Mouse (Mus musculus) embryonic facial prominence, embryonic 14.5 days (tissue): ENCODE measurements around the gene Etl4. TPM values are rescaled to one million over a fixed set of nuclear protein-coding genes. Genes with fewer than 3 reads are reported as not detected.
A peak's percentile ranks its signal among the peaks of the same experiment; 100 is the strongest.

Experiments used
- ATAC-seq: fragments of 200-750 bp; cut with Nextera tagmentation; 2 replicates; pipeline ENCODE4 v1.8.0; 2017; ENCODE audit warnings: low read depth, moderate number of reproducible peaks, moderate TSS enrichment
- DNase-seq: peaks from one replicate; pipeline ENCODE4 v3.0.0-alpha.2; 2015; ENCODE audit warnings: low spot score
- H3K27ac ChIP-seq: fragments of 300-500 bp; sonication (generic); replicated peaks from 2 replicates; pipeline ENCODE4 v1.5.1; 2014; ENCODE audit warnings: low read depth, mild to moderate bottlenecking, low read length, moderate library complexity
- H3K27me3 ChIP-seq: fragments of 300-500 bp; sonication (generic); replicated peaks from 2 replicates; pipeline ENCODE4 v1.6.1; 2014; ENCODE audit warnings: low read length; ENCODE audit not compliant: control insufficient read depth, insufficient read depth
- H3K36me3 ChIP-seq: fragments of 300-500 bp; sonication (generic); 2 replicates; pipeline ENCODE4 v1.6.1; 2014; ENCODE audit warnings: low read length, mixed read lengths; ENCODE audit not compliant: control insufficient read depth, insufficient read depth
- H3K4me1 ChIP-seq: fragments of 300-500 bp; sonication (generic); 2 replicates; pipeline ENCODE4 v1.6.1; 2014; ENCODE audit warnings: antibody characterized with exemption, low read length; ENCODE audit not compliant: control insufficient read depth, insufficient read depth
- H3K4me2 ChIP-seq: fragments of 300-500 bp; sonication (generic); 2 replicates; pipeline ENCODE4 v1.6.1; 2014; ENCODE audit warnings: low read depth, mild to moderate bottlenecking, low read length, moderate library complexity, mixed read lengths
- H3K4me3 ChIP-seq: fragments of 300-500 bp; sonication (generic); 2 replicates; pipeline ENCODE4 v1.5.1; 2014; ENCODE audit warnings: low read depth, mild to moderate bottlenecking, low read length
- H3K9ac ChIP-seq: fragments of 300-500 bp; sonication (generic); 2 replicates; pipeline ENCODE4 v1.6.1; 2014; ENCODE audit warnings: low read depth, mild to moderate bottlenecking, low read length, moderate library complexity, mixed read lengths
- H3K9me3 ChIP-seq: fragments of 300-500 bp; sonication (generic); 2 replicates; pipeline ENCODE4 v1.6.1; 2016; ENCODE audit warnings: low read length; ENCODE audit not compliant: control insufficient read depth
- WGBS: fragments of 180-500 bp; shearing (Covaris S2); extraction: QIAGEN DNeasy Blood & Tissue Kit; methylation state at CpG from one replicate; pipeline ENCODE4 v1.1.7; 2014; 5-methylcytosine and 5-hydroxymethylcytosine counted together
- polyA plus RNA-seq: library from polyadenylated mRNA; unstranded; fragments of >200 nt; fragmentation: Nextera tagmentation; extraction: Ambion mirVana; gene quantifications from 2 replicates; pipeline ENCODE4 v1.2.1, GENCODE M21; 2014

Etl4 gene
- polyA plus RNA-seq, 1 experiment from 2014 or later = 39.2 TPM

DNA sequence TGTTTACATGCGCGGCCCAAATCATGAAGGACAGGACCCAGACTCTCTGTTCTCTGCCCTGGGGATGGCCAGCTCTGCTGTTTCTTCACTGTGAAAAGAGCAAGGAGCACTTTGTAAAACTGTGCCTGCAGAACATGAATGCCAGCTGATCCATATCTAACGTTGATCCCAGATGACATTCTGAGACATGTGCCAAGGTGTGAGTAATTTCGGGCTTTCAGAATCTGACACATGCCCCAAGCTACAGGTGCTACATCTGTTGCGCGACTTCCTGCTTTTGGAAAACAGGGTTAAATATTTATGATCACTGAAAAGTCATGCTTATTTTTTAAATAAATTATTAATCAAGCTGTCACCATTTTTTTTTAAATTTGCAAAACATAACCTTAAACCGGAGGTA lies 801.0 kb downstream of the Etl4 start:
- no peak overlapping the region for H3K27ac ChIP-seq
- ATAC-seq (no peak), DNase-seq (no peak)
- H3K9ac ChIP-seq = no peak overlapping the region
- H3K4me3 ChIP-seq = no peak overlapping the region
- H3K9me3 ChIP-seq = no peaks in the 10 kb centered on the region
- H3K4me2 ChIP-seq = no peak overlapping the region
- H3K27me3 ChIP-seq = no peaks in the 10 kb centered on the region
- 0 out of 2 replicates have a peak, but pooled peaks cover 4% of the 10 kb centered on the region for H3K36me3 ChIP-seq
- 83% methylated on average over 7 of the region's 7 CpGs for WGBS
- no peaks in the 10 kb centered on the region for H3K4me1 ChIP-seq

- Histone ChIP-seq H3K27ac (no peak overlapping the region), H3K4me1 (no peaks in the 10 kb centered on the region), H3K36me3 (0 out of 2 replicates have a peak, but pooled peaks cover 4% of the 10 kb centered on the region), H3K9ac (no peak overlapping the region), H3K9me3 (no peaks in the 10 kb centered on the region), H3K4me3 (no peak overlapping the region), H3K4me2 (no peak overlapping the region), H3K27me3 (no peaks in the 10 kb centered on the region)
- whole genome bisulfite sequencing = 81% methylated on average over 2 of the region's 2 CpGs
- no peak for DNase-seq
- ATAC-seq = no peak
Measured at GRCm38 (mm10) chr2:20711024-20711423, 801.4 kb downstream of the Etl4 start.

- no peak; the same call in 1 of the 2 replicates for ATAC-seq
- 81% methylated on average over 4 of the region's 4 CpGs for WGBS
- Histone ChIP-seq H3K9ac (no peak overlapping the region), H3K4me2 (no peak overlapping the region), H3K27me3 (no peaks in the 10 kb centered on the region), H3K4me3 (no peak overlapping the region), H3K27ac (no peak overlapping the region), H3K36me3 (no peaks in the 10 kb centered on the region), H3K4me1 (peaks cover 20% of the 10 kb centered on the region), H3K9me3 (no peaks in the 10 kb centered on the region)
- peak; percentile 54 for DNase-seq
Measured at GRCm38 (mm10) chr2:20719105-20719504, 809.5 kb downstream of the Etl4 start.

- Histone ChIP-seq H3K27me3 (no peaks in the 10 kb centered on the region), H3K4me1 (peaks cover 20% of the 10 kb centered on the region), H3K27ac (no peak overlapping the region), H3K36me3 (no peaks in the 10 kb centered on the region), H3K4me3 (no peak overlapping the region), H3K9ac (no peak overlapping the region), H3K9me3 (no peaks in the 10 kb centered on the region), H3K4me2 (no peak overlapping the region)
- DNase-seq = no peak
- 79% methylated on average over 3 of the region's 3 CpGs for WGBS
- no peak for ATAC-seq
Measured at GRCm38 (mm10) chr2:20721098-20721497, 811.5 kb downstream of the Etl4 start.

DNA sequence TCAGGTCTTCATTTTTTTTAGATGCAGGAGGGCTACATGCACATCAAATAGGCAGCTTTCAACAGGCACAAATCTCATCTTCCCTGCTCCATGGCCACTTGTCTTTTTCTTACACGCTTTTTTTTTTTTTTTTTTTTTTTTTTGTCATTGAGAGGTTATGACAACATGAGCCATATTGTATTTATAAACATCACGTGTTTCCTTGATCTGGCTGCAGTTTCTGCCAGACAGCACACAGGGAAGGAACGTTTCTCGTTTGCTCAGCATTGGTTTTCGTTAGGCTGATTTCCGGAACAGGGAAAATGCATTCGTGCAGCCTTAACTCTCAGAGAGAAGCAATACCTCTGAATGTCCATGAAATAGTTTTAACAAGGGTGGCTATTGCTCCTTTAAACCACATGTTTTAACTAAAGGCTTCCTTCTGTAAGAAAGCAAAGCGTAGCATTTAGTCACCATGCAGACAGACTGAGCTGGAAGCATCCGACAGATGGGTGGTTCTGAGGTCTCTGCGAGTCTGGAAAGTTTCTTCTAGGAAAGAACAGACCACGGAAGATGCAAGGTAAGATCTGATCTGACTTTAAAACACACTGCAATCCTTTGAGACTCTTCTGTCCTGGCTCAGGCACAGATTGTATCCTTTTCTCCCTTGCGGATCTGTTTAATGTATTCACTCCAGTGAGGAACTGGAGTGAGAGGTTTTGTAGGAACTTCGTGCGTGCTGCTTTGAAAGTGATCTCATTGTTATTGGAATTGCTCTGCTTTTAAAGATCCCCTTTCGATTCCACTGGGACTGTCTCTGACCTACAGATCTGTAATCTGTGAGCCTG lies 812.8 kb downstream of the Etl4 start:
- H3K27me3 ChIP-seq = no peaks in the 10 kb centered on the region
- peak overlapping the region; percentile 75 for H3K27ac ChIP-seq
- H3K4me3 ChIP-seq = peak overlapping the region; percentile 30
- 10% methylated on average over 15 of the region's 15 CpGs for WGBS
- H3K4me2 ChIP-seq = peak overlapping the region; percentile 55
- peaks cover 20% of the 10 kb centered on the region for H3K4me1 ChIP-seq
- no peaks in the 10 kb centered on the region for H3K9me3 ChIP-seq
- peak overlapping the region; percentile 43 for H3K9ac ChIP-seq
- H3K36me3 ChIP-seq = no peaks in the 10 kb centered on the region
- DNase-seq = peak; percentile 74
- peak; percentile 51; the same call in 1 of the 2 replicates for ATAC-seq

DNA sequence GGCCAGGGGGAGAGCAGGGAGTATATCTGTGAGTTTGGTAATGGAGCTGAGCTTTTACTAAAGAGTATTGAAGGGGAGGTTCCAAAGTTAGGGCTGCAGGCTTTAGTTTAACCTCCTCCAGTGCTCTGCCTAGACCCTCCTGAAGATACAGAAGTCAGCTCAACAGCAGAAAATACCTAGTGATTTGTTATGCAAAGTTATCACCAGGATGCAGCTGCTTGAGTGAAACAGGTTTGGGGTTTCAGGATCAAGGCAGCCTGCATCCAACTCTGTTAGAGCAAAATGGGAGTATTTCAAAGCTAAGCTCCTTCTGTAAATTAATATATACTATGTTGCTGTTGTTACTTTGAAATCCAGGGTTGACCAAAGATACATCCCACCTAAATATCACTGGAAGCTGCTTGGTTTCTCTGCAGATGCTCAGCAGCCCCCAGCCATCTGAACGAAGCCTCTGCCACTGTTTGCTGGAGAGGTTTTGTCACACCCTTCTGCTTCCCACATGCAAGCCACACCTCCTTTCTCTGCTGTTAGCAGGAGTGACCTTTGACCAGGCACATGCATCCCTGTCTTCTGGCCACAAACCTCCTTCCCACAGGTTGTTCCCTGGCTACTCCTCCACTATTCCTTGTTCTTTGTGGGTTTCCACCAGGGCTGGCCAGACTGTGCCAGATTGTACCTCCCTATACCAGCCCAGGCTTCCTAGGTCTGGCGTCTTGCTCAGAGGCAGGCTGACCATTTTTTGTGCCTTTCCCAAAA lies 814.6 kb downstream of the Etl4 start:
- Histone ChIP-seq H3K4me1 (peaks cover 20% of the 10 kb centered on the region), H3K27ac (no peak overlapping the region), H3K9ac (no peak overlapping the region), H3K9me3 (no peaks in the 10 kb centered on the region), H3K36me3 (no peaks in the 10 kb centered on the region), H3K4me3 (no peak overlapping the region), H3K4me2 (peak overlapping the region; percentile 55; the same call in 1 of the 2 replicates), H3K27me3 (no peaks in the 10 kb centered on the region)
- WGBS = 29% methylated on average over 2 of the region's 2 CpGs
- no peak for DNase-seq
- ATAC-seq = no peak

DNA sequence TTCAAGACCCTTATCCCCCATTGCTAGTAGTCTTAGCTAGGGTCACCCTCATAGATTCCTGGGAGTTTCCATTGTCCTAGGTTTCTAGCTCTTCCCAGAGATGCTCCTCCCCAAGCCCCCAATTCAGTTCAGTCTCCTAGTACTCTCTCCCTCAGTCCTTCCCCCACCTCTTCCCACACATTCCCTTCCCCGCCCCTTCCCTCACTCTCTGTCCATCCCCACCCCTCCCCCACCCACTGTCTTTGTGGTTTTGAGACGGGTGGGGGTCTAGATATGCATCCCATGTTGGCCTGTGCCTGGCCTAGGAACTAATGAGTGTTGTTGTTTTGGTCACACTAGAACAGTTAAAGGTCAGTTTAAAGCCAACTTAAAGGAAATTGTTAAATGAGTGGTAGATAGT lies 817.4 kb downstream of the Etl4 start:
- no peaks in the 10 kb centered on the region for H3K36me3 ChIP-seq
- 65% methylated on average over 2 of the region's 2 CpGs for WGBS

DNA sequence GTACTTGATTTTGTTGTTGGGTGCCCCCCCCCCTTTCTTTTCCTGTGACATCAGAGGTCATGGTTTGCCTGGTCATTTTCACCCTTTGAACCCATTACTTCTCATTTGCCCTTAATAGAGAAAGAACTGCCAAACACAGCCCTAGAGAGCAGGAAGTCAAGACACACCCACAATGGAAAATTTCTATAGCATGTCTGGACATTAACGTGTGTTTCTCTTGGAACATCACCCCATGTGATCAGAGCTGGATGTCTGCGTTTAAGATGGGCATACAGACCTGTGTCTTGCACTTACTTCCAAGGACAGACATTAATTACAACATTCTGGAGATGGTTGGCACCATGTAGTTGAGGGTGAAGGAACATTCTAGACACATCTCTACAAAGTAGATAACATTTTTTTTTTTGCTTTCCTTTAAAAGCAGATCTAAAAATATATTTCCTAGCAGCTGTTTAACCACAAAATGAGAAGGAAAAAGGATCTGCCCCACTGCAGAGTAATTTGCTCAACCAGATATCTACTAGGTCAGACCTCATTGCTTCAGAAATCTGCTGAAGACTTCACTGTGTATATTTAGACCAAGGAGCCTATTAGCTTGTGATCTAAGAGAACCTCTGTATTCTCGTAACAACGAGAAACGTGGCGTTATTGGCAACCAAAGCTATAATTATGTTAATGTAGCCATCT lies 818.3 kb downstream of the Etl4 start:
- Histone ChIP-seq H3K9ac (no peak overlapping the region), H3K27ac (no peak overlapping the region), H3K36me3 (no peaks in the 10 kb centered on the region), H3K4me1 (peaks cover 10% of the 10 kb centered on the region), H3K27me3 (no peaks in the 10 kb centered on the region), H3K9me3 (no peaks in the 10 kb centered on the region), H3K4me3 (no peak overlapping the region), H3K4me2 (no peak overlapping the region)
- no peak for ATAC-seq
- no peak for DNase-seq
- WGBS = 66% methylated on average over 6 of the region's 6 CpGs

More for the DNA sequence above, 817.4 kb downstream of the Etl4 start:
- no peaks in the 10 kb centered on the region for H3K27me3 ChIP-seq
- peaks cover 16% of the 10 kb centered on the region for H3K4me1 ChIP-seq
- no peak for ATAC-seq
- H3K9me3 ChIP-seq = no peaks in the 10 kb centered on the region
- H3K4me3 ChIP-seq = no peak overlapping the region
- no peak overlapping the region for H3K9ac ChIP-seq
- no peak for DNase-seq
- H3K27ac ChIP-seq = no peak overlapping the region
- no peak overlapping the region for H3K4me2 ChIP-seq
